Mouse (Mus musculus) lung, postnatal 25 days (tissue): ENCODE data around the gene Habp2.
A peak's percentile ranks its signal among the peaks of the same experiment; 100 is the strongest.

Source experiments
- DNase-seq: peaks from one replicate; pipeline ENCODE4 v3.0.0; 2022; ENCODE audit warnings: low spot score

Gene Habp2

GRCm38 (mm10) chr19:56286866-56287265 lies at the start of gene Habp2:
Habp2 (plus strand) TSS chr19:56287137.
- DNase-seq: no peak

DNA sequence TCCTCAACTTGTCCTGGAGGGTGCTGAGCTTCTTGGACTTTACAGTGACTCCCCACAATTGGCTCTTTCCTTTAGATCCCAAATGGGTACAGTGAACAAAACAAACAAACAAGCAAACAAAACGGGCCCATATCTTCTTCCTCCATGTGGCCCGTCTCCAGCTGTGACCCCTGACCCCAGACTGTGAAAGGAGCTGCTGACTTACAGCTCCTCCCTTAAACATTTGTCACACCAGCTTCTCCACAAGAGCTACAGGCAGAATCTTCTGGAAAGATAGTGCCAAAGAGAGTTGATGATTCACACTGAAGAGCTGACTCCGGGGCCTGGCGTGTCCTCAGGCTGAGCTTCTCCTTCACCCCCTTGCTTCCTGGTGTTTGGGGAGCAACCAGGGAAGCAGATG lies 48.4 kb upstream of the Habp2 start:
- no peak for DNase-seq

DNA sequence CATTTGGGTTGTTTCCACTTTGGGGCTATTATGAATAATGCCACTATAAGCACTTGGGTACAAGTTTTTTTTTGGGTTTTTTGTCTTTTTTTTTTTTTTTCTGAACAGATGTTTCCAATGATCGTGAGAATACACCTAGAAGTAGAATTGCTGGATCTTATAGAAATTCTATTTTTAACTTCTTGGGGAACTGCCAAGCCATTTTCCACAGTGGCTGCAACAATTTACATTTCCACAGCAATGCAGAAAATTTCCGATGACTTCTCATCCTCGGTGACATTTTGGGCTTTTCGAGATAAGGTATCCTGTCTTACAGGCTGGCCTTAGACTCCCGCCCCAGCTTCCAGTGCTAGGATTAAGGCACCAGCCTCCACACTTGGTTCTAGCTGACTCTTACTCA lies 41.7 kb upstream of the Habp2 start:
- no peak for DNase-seq

GRCm38 (mm10) chr19:56252815-56253214 lies 34.1 kb upstream of the Habp2 start:
- no peak for DNase-seq

DNA sequence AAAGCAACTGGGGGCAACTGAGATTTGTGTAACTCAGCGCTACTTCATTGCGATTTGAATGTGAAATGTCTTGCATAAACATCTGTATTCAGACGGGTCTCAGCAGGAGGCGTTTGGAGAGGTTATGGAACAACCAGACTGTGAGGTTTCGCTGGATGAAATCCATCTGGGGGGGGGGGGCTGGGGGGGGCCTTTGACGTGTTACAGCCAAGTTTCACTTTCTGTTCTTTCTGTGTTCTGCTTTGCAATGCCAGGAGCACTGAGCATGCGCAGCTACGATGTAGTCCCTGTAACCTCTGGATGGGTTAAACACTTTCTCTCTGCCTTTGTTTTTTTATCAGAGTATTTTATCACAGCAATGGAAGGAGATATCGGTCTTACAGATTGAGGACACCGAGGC lies 33.7 kb upstream of the Habp2 start:
- DNase-seq: no peak

DNA sequence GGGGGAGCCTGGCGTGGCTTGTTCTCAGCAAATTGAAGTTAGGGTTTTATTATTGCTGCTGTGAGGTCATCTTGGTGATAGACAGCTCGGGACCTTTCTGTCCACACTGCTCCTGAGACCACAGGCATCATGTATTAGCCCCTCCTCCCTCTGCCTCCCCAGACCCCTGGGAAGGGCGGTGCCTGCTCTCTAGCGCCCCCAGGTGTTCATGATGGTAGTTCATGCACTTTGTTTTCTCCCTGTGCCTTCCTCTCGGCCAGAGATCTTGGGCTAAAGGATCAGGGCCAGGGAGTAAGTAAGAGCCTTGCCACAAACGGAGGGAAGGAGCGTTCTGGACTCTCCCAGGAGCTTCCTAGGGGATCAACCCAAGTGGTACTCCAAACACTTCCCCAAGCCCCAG lies 32.2 kb upstream of the Habp2 start:
- DNase-seq: no peak

- DNase-seq: peak; percentile 38
These were observed 31.4 kb upstream of the Habp2 start for GRCm38 (mm10) chr19:56255506-56255905.

DNA sequence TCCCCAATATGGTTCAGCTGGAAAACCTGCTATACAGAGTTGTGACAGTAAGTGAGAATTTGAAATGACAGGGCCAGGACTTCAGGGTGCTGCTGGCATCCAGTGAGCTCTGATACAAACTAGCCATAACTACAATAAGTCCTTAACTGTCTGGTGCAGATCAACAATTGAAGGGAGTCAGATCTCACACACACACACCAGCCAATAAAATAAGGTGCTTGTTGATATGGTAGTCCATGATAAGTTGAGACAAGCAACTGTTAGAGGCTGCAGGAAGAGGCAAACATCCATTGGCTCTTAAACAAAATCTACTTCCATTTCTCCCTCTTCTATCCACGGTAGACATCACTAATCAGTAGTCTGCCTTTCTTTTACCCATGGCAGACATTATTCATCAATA lies 30.7 kb upstream of the Habp2 start:
- no peak for DNase-seq

- DNase-seq: no peak
These were observed 30.2 kb upstream of the Habp2 start for GRCm38 (mm10) chr19:56256741-56257140.

DNA sequence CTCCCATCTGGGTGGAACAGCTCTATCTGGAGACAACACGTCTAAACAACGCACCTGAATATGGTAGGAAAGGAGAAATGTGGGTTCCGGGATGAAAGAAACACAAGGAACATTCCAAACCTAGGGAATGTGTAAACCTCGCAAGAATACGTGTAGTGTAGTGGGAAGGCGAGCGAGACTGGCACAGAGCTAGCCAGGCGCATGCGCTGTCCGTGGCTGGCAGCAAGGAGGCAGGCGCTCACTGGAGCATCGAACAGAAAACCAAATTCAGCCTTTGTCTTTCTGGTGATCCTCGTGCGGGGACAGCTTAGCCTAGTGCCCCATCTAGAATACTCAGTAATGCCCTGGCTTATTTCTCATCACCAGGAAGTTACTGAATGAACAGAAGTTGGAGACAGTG lies 23.2 kb upstream of the Habp2 start:
- no peak for DNase-seq

DNA sequence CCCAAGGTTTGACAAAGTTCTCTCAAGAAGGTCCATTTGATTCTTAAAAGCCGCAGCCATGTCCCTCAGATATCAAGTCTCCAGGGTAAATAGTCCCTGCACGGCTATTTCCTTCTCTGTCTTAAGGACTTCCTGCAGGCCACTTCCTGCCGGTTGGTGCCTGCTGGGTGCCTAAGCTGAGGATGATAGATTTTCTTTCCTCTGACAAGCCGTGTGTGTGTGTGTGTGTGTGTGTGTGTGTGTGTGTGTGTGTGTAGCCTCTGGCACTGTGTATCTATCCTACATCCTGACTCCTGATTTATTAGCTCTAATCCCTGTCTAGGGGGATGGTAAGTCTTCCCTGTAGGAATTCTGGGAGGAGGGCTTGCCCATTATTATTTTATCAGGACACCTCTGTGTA lies 22.8 kb upstream of the Habp2 start:
- peak; percentile 9 for DNase-seq

DNA sequence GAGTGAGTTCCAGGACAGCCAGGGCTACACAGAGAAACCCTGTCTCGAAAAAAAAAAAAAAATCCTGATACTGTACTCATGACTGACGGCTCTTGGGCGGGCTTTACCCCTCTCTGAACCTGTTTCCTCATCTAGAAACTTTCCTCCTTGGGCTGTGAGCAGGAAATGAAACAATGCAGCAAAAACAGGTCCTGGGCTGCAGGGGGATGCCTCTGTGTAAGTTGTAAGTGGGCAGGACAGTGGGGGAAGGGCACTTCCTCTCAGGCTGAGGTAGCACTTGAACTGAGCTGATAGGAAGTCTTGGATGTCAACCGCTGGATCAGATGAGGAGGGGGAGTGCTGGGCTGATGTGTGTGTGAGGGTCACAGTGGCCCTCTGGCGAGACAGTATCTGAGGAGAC lies 21.8 kb upstream of the Habp2 start:
- DNase-seq: no peak

DNA sequence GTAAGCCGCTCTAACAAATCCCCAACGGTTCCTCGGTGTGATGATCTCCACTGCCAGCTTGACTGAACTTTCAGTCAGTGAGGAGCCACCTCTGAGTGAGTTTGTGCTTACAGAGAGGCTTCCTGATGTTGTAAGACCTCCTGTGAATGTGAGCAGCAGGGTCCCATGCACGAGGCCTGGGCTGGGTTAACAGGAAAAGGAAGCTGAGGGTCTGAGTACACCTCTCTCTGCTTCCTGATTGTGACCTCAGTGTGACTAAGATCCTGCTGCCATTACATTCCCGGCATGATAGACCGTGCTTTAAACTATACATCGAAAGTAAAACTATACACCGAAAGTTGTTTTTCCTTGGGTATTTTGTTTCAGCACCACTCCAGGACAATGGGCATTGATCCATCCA lies 14.9 kb upstream of the Habp2 start:
- no peak for DNase-seq

- DNase-seq: no peak
These were observed 9.7 kb upstream of the Habp2 start for GRCm38 (mm10) chr19:56277140-56277804.

GRCm38 (mm10) chr19:56277951-56278350 lies 9.0 kb upstream of the Habp2 start:
- no peak for DNase-seq

- DNase-seq: no peak
These were observed 8.6 kb upstream of the Habp2 start for GRCm38 (mm10) chr19:56278366-56278765.

DNA sequence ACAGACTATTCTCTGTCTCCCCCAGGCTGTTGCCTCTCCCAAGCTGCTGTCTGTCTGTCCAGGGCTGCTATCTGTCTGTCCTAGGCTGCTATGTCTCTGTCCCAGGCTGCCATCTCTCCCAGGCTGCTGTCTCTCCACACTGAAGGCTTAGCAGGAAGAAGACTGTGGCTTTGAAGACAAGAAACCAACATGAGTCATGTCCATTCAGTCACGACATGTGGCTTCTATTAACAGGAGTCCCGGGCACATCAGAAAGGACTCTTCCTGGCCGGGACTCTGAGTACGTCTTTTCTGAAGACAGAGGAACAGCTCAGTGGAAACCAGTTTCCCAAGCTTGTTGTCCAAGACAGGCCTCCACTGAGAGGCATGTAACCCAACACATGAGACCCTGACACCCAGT lies 1.7 kb upstream of the Habp2 start:
- no peak for DNase-seq

GRCm38 (mm10) chr19:56287580-56288367 lies 837 bp downstream of the Habp2 start:
- no peak for DNase-seq

- DNase-seq: no peak
These were observed 1.5 kb downstream of the Habp2 start for GRCm38 (mm10) chr19:56288436-56288835.

GRCm38 (mm10) chr19:56289642-56290041 lies 2.7 kb downstream of the Habp2 start:
- DNase-seq: no peak

DNA sequence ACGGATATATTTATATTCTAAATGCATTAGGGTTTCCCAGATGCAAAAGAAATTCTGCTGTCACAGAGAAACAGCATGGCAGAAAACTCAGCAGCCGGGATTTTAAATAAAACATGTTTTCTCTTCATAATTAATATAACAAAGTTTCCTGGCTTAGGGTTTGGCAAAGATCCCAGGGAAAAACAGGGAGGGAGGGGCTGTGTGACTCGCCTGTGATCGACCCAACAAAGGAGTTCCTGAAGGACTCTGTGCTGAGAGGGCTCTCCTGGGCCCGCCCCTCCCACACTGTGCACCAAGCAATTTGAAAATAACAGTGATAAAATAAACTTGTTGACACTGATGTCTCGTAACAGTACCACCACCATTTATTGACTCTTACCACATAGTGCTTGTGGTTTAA lies 5.0 kb downstream of the Habp2 start:
- no peak for DNase-seq

DNA sequence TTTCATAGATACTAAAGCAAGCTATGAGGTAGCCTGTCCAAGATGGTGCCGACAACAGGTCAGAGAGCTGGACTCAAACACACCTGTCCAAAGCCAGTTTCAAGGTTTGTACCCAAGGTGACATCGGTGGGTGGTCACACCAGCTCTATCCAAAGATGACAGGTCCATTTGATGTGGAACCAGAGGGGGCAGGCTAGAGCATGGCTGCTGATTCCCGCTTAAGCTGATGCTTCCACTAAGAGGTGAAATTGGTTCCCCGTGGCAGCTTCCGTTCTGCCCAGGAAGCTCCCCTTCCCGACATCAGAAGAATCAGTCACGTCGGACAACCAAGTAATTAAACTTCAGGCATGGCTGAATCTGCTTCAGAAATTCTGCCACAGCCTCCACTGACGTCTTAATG lies 5.4 kb downstream of the Habp2 start:
- DNase-seq: no peak

DNA sequence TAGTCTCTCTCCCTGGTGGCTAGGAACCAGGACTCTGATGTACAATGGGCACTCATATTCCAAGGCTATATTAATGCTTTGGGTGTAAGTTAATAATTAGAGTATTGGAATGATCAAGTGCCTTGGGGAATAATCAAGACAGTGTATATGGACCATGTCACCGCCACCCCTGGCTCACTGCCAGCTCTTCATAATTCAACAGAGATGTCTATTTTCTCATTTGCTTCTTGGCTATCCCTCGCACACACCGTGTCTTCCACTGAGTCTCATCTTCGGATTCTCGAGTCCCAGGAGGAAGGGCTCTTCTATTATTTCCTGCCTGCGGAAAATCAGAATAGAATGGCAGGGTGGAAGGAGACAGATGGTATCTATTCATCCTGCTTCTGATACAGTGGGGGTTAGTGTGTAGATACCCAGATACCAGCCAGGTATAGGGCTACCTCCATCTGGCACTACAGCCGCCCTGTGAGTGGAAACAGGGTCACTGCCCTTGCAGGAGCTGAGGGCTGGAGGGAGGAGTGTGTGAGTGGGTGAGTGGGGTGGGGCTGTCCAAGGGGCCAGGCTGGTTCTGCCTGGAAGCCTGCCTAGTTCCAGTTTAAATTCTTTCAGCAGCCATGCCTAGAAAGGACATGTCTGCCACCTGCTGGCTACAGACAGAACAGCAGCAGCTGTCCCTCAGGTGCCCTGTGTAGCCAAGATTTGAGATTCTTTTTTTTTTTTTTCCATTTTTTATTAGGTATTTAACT lies 7.9 kb downstream of the Habp2 start:
- peak; percentile 88 for DNase-seq
